Mouse (Mus musculus): ENCODE data around the gene Gm5891. TPM values are rescaled to one million over a fixed set of nuclear protein-coding genes. Genes with fewer than 3 reads are reported as not detected.

The Gm5891 gene
- polyA plus RNA-seq (2015; fragmentation: Illumina TruSeq; extraction: RNeasy Lipid Tissue Mini Kit (QIAGEN cat#74804); ENCODE audit: low read depth, low replicate concordance), result not detected

DNA sequence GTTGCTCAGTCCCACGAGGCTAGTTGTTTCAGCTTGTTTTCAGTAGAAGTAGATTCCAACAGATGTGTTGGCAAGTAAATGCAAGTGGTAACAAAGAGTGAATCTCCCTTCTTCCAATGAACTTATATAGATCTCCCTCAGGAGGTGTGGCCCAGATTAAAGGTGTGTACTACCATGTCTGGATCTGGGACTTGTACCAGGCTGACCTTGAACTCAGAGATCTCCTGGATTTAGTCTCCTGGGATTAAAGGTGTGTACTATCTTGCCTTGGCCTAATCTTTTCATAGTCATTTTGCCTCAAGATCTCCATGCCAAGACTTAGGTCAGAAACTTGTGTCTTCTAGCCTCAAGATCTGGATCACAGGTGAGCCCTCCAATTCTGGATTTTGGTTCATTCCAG is at the start of gene Gm5891:
Gm5891 (minus strand) TSS at position 101 of the 400 bp plus-strand sequence.

Other genes with a start within 250 kb of the Gm5891 start
- gene Gm4175, start 159.8 kb downstream of the Gm5891 start, polyA plus RNA-seq (2015; fragmentation: Illumina TruSeq; extraction: RNeasy Lipid Tissue Mini Kit (QIAGEN cat#74804); ENCODE audit: low read depth, low replicate concordance), result not detected
- gene Gm4177, start 124.6 kb downstream of the Gm5891 start, polyA plus RNA-seq (2015; fragmentation: Illumina TruSeq; extraction: RNeasy Lipid Tissue Mini Kit (QIAGEN cat#74804); ENCODE audit: low read depth, low replicate concordance), result not detected
- not detected for gene Vmn1r135, start 88.9 kb downstream of the Gm5891 start, polyA plus RNA-seq (2015; fragmentation: Illumina TruSeq; extraction: RNeasy Lipid Tissue Mini Kit (QIAGEN cat#74804); ENCODE audit: low read depth, low replicate concordance)
- gene Gm5725, start 77.0 kb downstream of the Gm5891 start, polyA plus RNA-seq (2015; fragmentation: Illumina TruSeq; extraction: RNeasy Lipid Tissue Mini Kit (QIAGEN cat#74804); ENCODE audit: low read depth, low replicate concordance), result not detected
- gene Vmn1r137, start 73.3 kb upstream of the Gm5891 start, polyA plus RNA-seq (2015; fragmentation: Illumina TruSeq; extraction: RNeasy Lipid Tissue Mini Kit (QIAGEN cat#74804); ENCODE audit: low read depth, low replicate concordance), result not detected
- not detected for gene Vmn1r138, start 107.6 kb upstream of the Gm5891 start, polyA plus RNA-seq (2015; fragmentation: Illumina TruSeq; extraction: RNeasy Lipid Tissue Mini Kit (QIAGEN cat#74804); ENCODE audit: low read depth, low replicate concordance)
- not detected for gene Gm6176, start 135.0 kb upstream of the Gm5891 start, polyA plus RNA-seq (2015; fragmentation: Illumina TruSeq; extraction: RNeasy Lipid Tissue Mini Kit (QIAGEN cat#74804); ENCODE audit: low read depth, low replicate concordance)
- not detected for gene Vmn1r139, start 147.8 kb upstream of the Gm5891 start, polyA plus RNA-seq (2015; fragmentation: Illumina TruSeq; extraction: RNeasy Lipid Tissue Mini Kit (QIAGEN cat#74804); ENCODE audit: low read depth, low replicate concordance)
- not detected for gene Gm16451, start 197.0 kb upstream of the Gm5891 start, polyA plus RNA-seq (2015; fragmentation: Illumina TruSeq; extraction: RNeasy Lipid Tissue Mini Kit (QIAGEN cat#74804); ENCODE audit: low read depth, low replicate concordance)
- gene Gm10666, start 213.4 kb upstream of the Gm5891 start, polyA plus RNA-seq (2015; fragmentation: Illumina TruSeq; extraction: RNeasy Lipid Tissue Mini Kit (QIAGEN cat#74804); ENCODE audit: low read depth, low replicate concordance), result not detected
- not detected for gene Vmn1r142, start 242.7 kb upstream of the Gm5891 start, polyA plus RNA-seq (2015; fragmentation: Illumina TruSeq; extraction: RNeasy Lipid Tissue Mini Kit (QIAGEN cat#74804); ENCODE audit: low read depth, low replicate concordance)

Data from brain, adult 10 weeks (tissue).